Mouse (Mus musculus): ENCODE results near the gene Elp6. TPM values are rescaled to one million over a fixed set of nuclear protein-coding genes. Genes with fewer than 3 reads are reported as not detected.
A peak's percentile ranks its signal among the peaks of the same experiment; 100 is the strongest.

The Elp6 gene
- polyA plus RNA-seq, 1 experiment, result 6.6 TPM

- no peak overlapping the region for H3K27ac ChIP-seq (ENCODE audit: control insufficient read depth, insufficient read depth, low read depth, low read length, poor library complexity)
- no peak overlapping the region for H3K4me3 ChIP-seq (replicated peaks; ENCODE audit: control insufficient read depth, low read depth, low read length)
- peaks cover 3% of the 10 kb centered on the region for H3K4me1 ChIP-seq (ENCODE audit: control insufficient read depth, insufficient read depth, low read length)
- TF ChIP-seq POLR2A (IDR thresholded peaks at IDR 0.05; ENCODE audit: borderline replicate concordance, control insufficient read depth, low read depth, low read length), result no peak
- TF ChIP-seq CTCF (IDR thresholded peaks at IDR 0.05; ENCODE audit: control insufficient read depth, insufficient read depth, low read length), result no peak
- WGBS, result 71% methylated on average over 5 of the region's 5 CpGs
These were observed 45.6 kb downstream of the Elp6 start for GRCm38 (mm10) chr9:110350612-110351011.

GRCm38 (mm10) chr9:110351350-110351749 is 46.4 kb downstream of the Elp6 start:
- 48% methylated on average over 2 of the region's 2 CpGs for WGBS
- Histone ChIP-seq H3K4me3 (replicated peaks; ENCODE audit: control insufficient read depth, low read depth, low read length) (no peak overlapping the region), H3K27ac (ENCODE audit: control insufficient read depth, insufficient read depth, low read depth, low read length, poor library complexity) (no peak overlapping the region)

DNA sequence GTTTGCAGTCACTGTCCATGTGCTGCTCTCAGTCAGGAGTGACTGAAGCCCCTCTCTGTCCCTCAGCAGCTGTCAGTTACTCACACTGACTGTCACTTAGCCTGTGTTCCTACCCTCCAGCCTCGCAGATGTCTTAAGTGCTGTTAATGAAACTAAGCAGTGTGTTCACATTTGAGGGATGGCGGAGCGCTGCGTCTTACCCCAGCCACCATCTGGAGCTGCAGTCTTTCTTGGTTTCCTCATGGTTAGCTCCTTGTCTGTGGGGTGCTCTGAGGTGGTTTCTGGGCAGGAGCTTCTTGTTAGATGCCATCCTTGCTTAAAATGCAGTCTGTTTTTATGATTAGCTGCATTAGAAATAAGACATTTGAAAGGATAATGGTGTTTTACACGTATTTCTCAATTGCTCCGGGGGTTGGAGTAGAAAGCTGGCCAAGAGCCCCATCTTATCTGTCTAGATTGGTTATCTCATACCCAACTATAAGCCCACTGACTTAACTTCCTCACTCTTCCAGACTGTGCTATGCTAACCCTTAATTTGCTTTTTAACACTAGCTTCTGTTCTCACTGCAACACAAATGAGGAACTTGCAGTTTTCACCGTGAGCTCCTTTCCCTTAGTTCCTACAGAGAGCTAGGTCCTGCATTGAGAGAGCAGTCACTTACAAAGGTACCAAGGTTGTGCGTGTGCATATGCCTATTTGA is 47.1 kb downstream of the Elp6 start:
- 23% methylated on average over 8 of the region's 8 CpGs for WGBS
- H3K27ac ChIP-seq (ENCODE audit: control insufficient read depth, insufficient read depth, low read depth, low read length, poor library complexity), result peak overlapping the region; percentile 68
- H3K4me3 ChIP-seq (replicated peaks; ENCODE audit: control insufficient read depth, low read depth, low read length), result no peak overlapping the region
- TF ChIP-seq POLR2A (IDR thresholded peaks at IDR 0.05; ENCODE audit: borderline replicate concordance, control insufficient read depth, low read depth, low read length), result no peak
- H3K4me1 ChIP-seq (ENCODE audit: control insufficient read depth, insufficient read depth, low read length), result peaks cover 3% of the 10 kb centered on the region

More at GRCm38 (mm10) chr9:110351350-110351749, 46.4 kb downstream of the Elp6 start:
- peaks cover 3% of the 10 kb centered on the region for H3K4me1 ChIP-seq (ENCODE audit: control insufficient read depth, insufficient read depth, low read length)
- no peak for TF ChIP-seq CTCF (IDR thresholded peaks at IDR 0.05; ENCODE audit: control insufficient read depth, insufficient read depth, low read length)
- TF ChIP-seq POLR2A (IDR thresholded peaks at IDR 0.05; ENCODE audit: borderline replicate concordance, control insufficient read depth, low read depth, low read length), result no peak

DNA sequence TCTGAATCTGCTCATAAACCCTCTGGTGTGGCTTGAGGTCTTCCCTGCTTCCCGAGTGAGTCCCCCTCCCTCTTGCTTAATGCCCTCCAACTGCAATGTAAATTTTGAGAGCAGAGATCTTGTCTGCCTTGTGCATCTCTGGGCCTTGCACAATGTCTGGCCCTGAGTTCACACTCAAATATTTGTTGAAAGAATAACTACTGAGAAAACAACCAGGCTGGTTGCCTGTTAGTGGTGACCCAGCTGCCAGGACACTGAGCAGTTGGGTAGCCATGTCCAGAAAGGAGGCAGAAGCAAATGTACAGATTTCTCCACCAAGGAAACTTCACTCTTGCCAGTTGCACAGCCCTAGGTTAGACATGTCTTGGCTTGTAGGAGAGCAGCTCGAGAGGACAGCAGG is 53.4 kb downstream of the Elp6 start:
- H3K4me1 ChIP-seq (ENCODE audit: control insufficient read depth, insufficient read depth, low read length), result no peaks in the 10 kb centered on the region
- no peak overlapping the region for H3K27ac ChIP-seq (ENCODE audit: control insufficient read depth, insufficient read depth, low read depth, low read length, poor library complexity)
- TF ChIP-seq CTCF (IDR thresholded peaks at IDR 0.05; ENCODE audit: control insufficient read depth, insufficient read depth, low read length), result no peak
- no peak for TF ChIP-seq POLR2A (IDR thresholded peaks at IDR 0.05; ENCODE audit: borderline replicate concordance, control insufficient read depth, low read depth, low read length)
- H3K4me3 ChIP-seq (replicated peaks; ENCODE audit: control insufficient read depth, low read depth, low read length), result no peak overlapping the region
- 65% methylated on average over 2 of the region's 2 CpGs for WGBS

DNA sequence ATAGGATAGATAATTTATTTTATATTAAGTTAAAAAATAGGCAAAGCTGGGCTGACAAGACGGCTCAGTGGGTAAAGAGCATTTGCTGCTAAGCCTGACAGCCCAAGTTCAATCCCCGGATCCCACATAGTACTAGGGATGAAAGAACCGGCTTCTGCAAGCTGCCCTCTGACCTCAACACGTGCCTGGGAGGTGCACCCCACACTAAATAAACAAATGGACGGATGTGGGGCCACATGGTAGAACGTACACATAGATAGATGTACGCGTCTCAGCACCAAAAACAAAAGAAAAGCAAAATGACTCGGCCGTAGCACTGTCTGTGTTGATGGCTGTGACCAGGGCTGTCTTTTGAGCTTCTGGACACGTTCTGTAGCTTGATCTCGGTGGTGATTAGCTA is 56.3 kb downstream of the Elp6 start:
- no peak for TF ChIP-seq CTCF (IDR thresholded peaks at IDR 0.05; ENCODE audit: control insufficient read depth, insufficient read depth, low read length)
- TF ChIP-seq POLR2A (IDR thresholded peaks at IDR 0.05; ENCODE audit: borderline replicate concordance, control insufficient read depth, low read depth, low read length), result no peak
- H3K27ac ChIP-seq (ENCODE audit: control insufficient read depth, insufficient read depth, low read depth, low read length, poor library complexity), result no peak overlapping the region
- no peak overlapping the region for H3K4me3 ChIP-seq (replicated peaks; ENCODE audit: control insufficient read depth, low read depth, low read length)
- no peaks in the 10 kb centered on the region for H3K4me1 ChIP-seq (ENCODE audit: control insufficient read depth, insufficient read depth, low read length)
- WGBS, result 86% methylated on average over 12 of the region's 12 CpGs

DNA sequence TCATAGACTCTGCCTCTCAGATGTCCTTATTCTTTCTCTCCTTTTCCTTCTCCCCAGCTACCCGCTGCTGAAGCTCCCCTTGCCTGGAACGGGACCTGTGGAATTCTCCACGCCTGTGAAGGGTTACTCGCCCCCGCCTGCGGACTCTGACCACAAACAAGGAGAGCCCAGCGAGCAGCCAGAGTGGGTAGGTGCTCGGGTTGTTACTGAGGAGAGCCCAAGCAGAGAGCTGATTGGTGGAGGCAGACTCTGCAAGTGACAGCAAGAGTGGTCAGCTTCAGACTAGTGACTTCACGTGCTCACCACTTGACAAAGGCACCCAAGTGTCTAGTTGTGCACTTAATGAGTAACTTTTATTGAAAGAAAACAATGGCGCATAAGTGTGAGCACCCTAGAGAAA is 57.4 kb downstream of the Elp6 start:
- TF ChIP-seq CTCF (IDR thresholded peaks at IDR 0.05; ENCODE audit: control insufficient read depth, insufficient read depth, low read length) (no peak), POLR2A (IDR thresholded peaks at IDR 0.05; ENCODE audit: borderline replicate concordance, control insufficient read depth, low read depth, low read length) (no peak)
- 87% methylated on average over 10 of the region's 10 CpGs for WGBS
- Histone ChIP-seq H3K27ac (ENCODE audit: control insufficient read depth, insufficient read depth, low read depth, low read length, poor library complexity) (no peak overlapping the region), H3K4me1 (ENCODE audit: control insufficient read depth, insufficient read depth, low read length) (no peaks in the 10 kb centered on the region), H3K4me3 (replicated peaks; ENCODE audit: control insufficient read depth, low read depth, low read length) (no peak overlapping the region)

- TF ChIP-seq CTCF (IDR thresholded peaks at IDR 0.05; ENCODE audit: control insufficient read depth, insufficient read depth, low read length) (no peak), POLR2A (IDR thresholded peaks at IDR 0.05; ENCODE audit: borderline replicate concordance, control insufficient read depth, low read depth, low read length) (no peak)
- no peak overlapping the region for H3K27ac ChIP-seq (ENCODE audit: control insufficient read depth, insufficient read depth, low read depth, low read length, poor library complexity)
- H3K4me3 ChIP-seq (replicated peaks; ENCODE audit: control insufficient read depth, low read depth, low read length), result no peak overlapping the region
- WGBS, result 36% methylated on average over 5 of the region's 5 CpGs
- no peaks in the 10 kb centered on the region for H3K4me1 ChIP-seq (ENCODE audit: control insufficient read depth, insufficient read depth, low read length)
These were observed 61.8 kb downstream of the Elp6 start for GRCm38 (mm10) chr9:110366746-110367145.

GRCm38 (mm10) chr9:110369860-110370259 is 64.9 kb downstream of the Elp6 start:
- Histone ChIP-seq H3K4me3 (replicated peaks; ENCODE audit: control insufficient read depth, low read depth, low read length) (no peak overlapping the region), H3K27ac (ENCODE audit: control insufficient read depth, insufficient read depth, low read depth, low read length, poor library complexity) (no peak overlapping the region), H3K4me1 (ENCODE audit: control insufficient read depth, insufficient read depth, low read length) (no peaks in the 10 kb centered on the region)
- 85% methylated on average over 3 of the region's 3 CpGs for WGBS
- no peak for TF ChIP-seq POLR2A (IDR thresholded peaks at IDR 0.05; ENCODE audit: borderline replicate concordance, control insufficient read depth, low read depth, low read length)
- TF ChIP-seq CTCF (IDR thresholded peaks at IDR 0.05; ENCODE audit: control insufficient read depth, insufficient read depth, low read length), result no peak

Other genes starting within 250 kb of the Elp6 start
- 25.1 and 41.4 TPM in 2 replicates for gene Smarcc1, start 187.5 kb upstream of the Elp6 start, polyA plus RNA-seq (2011; ENCODE audit: insufficient read depth, insufficient read length, low replicate concordance, missing spikeins)
- 65.7 and 70.2 TPM in 2 replicates for gene Dhx30, start 187.3 kb upstream of the Elp6 start, polyA plus RNA-seq (2011; ENCODE audit: insufficient read depth, insufficient read length, low replicate concordance, missing spikeins)
- gene Cspg5, start 61.4 kb upstream of the Elp6 start, polyA plus RNA-seq (2011; ENCODE audit: insufficient read depth, insufficient read length, low replicate concordance, missing spikeins), result 0.41 and 2.5 TPM in 2 replicates
- gene Scap, start 28.1 kb downstream of the Elp6 start, polyA plus RNA-seq (2011; ENCODE audit: insufficient read depth, insufficient read length, low replicate concordance, missing spikeins), result 8.3 and 10.7 TPM in 2 replicates
- 7.6 and 20.4 TPM in 2 replicates for gene Ptpn23, start 103.0 kb downstream of the Elp6 start, polyA plus RNA-seq (2011; ENCODE audit: insufficient read depth, insufficient read length, low replicate concordance, missing spikeins)
- gene Ngp, start 114.6 kb downstream of the Elp6 start, polyA plus RNA-seq (2011; ENCODE audit: insufficient read depth, insufficient read length, low replicate concordance, missing spikeins), result 1,341 and 3,924 TPM in 2 replicates
- 6.2 and 18.4 TPM in 2 replicates for gene Klhl18, start 171.5 kb downstream of the Elp6 start, polyA plus RNA-seq (2011; ENCODE audit: insufficient read depth, insufficient read length, low replicate concordance, missing spikeins)
- not detected in 2 replicates for gene Kif9, start 171.8 kb downstream of the Elp6 start, polyA plus RNA-seq (2011; ENCODE audit: insufficient read depth, insufficient read length, low replicate concordance, missing spikeins)
- 39.4 and 65.9 TPM in 2 replicates for gene Setd2, start 227.4 kb downstream of the Elp6 start, polyA plus RNA-seq (2011; ENCODE audit: insufficient read depth, insufficient read length, low replicate concordance, missing spikeins)

Data from bone marrow, adult 2 months (tissue).